Mouse (Mus musculus) thymus, postnatal 36 days (tissue): ENCODE data around the gene Ebf1.
"Not testable (repeated sequence)": the region's sequence is repeated elsewhere in the genome, so short reads cannot be mapped to it uniquely, and the experiment has no call there.

Experiments used
- DNase-seq, 2 experiments: peaks; one replicate each; pipeline ENCODE4 v3.0.0; 2022; ENCODE audit warnings: mixed read lengths in 2 of 2

Gene Ebf1

GRCm38 (mm10) chr11:44616788-44617712, at the start of gene Ebf1:
Ebf1 (plus strand) TSS chr11:44617317.
- DNase-seq: peak; percentile 85 to 87

GRCm38 (mm10) chr11:44570336-44570735, 46.8 kb upstream of the Ebf1 start:
- DNase-seq: not testable (repeated sequence)

- DNase-seq: no peak
These were observed 44.3 kb upstream of the Ebf1 start for GRCm38 (mm10) chr11:44572781-44573180.

GRCm38 (mm10) chr11:44573396-44573795, 43.7 kb upstream of the Ebf1 start:
- DNase-seq: no peak

- no peak for DNase-seq
These were observed 42.7 kb upstream of the Ebf1 start for GRCm38 (mm10) chr11:44574391-44574790.

GRCm38 (mm10) chr11:44574820-44575219, 42.3 kb upstream of the Ebf1 start:
- no peak for DNase-seq

- peak; percentile 69 to 87 for DNase-seq
These were observed 39.2 kb upstream of the Ebf1 start for GRCm38 (mm10) chr11:44577911-44578310.

GRCm38 (mm10) chr11:44581277-44581683, 35.8 kb upstream of the Ebf1 start:
- peak; percentile 77 to 81 for DNase-seq

- DNase-seq: peak in 1 of 2 experiments; percentile 38
These were observed 30.9 kb upstream of the Ebf1 start for GRCm38 (mm10) chr11:44586047-44586696.

- no peak for DNase-seq
These were observed 24.1 kb upstream of the Ebf1 start for GRCm38 (mm10) chr11:44593016-44593415.

GRCm38 (mm10) chr11:44594768-44595167, 22.3 kb upstream of the Ebf1 start:
- DNase-seq: no peak

GRCm38 (mm10) chr11:44606881-44607280, 10.2 kb upstream of the Ebf1 start:
- peak in 1 of 2 experiments; percentile 23 for DNase-seq

GRCm38 (mm10) chr11:44608646-44609045, 8.5 kb upstream of the Ebf1 start:
- no peak for DNase-seq

GRCm38 (mm10) chr11:44610971-44611781, 5.9 kb upstream of the Ebf1 start:
- DNase-seq: peak; percentile 69 to 76

GRCm38 (mm10) chr11:44612156-44612555, 5.0 kb upstream of the Ebf1 start:
- no peak for DNase-seq

GRCm38 (mm10) chr11:44612681-44613410, 4.3 kb upstream of the Ebf1 start:
- DNase-seq: no peak

GRCm38 (mm10) chr11:44613411-44614180, 3.5 kb upstream of the Ebf1 start:
- DNase-seq: no peak

GRCm38 (mm10) chr11:44616078-44616787, 884 bp upstream of the Ebf1 start:
- no peak for DNase-seq

GRCm38 (mm10) chr11:44617734-44618586, 843 bp downstream of the Ebf1 start:
- DNase-seq: peak; percentile 30 to 34
